Mouse (Mus musculus) frontal cortex, adult 2 months (tissue): Measurements from ENCODE around the gene Lactb. TPM values are rescaled to one million over a fixed set of nuclear protein-coding genes. Genes with fewer than 3 reads are reported as not detected.

Source experiments
- polyA plus RNA-seq: library from polyadenylated mRNA; depleted of rRNA; stranded (reverse); fragments of >200 nt; gene quantifications from 2 replicates; pipeline ENCODE4 v1.2.3, GENCODE M21; 2012; rRNA removed

Lactb gene
- polyA plus RNA-seq, 1 experiment = 21.0 TPM

Other genes with a start within 250 kb of the Lactb start
- gene Aph1b, start 180.0 kb downstream of the Lactb start, polyA plus RNA-seq = 16.5 and 18.1 TPM in 2 replicates
- 0.42 and 0.44 TPM in 2 replicates for gene Gm10647, start 178.4 kb downstream of the Lactb start, polyA plus RNA-seq
- 7.1 and 7.2 TPM in 2 replicates for gene Aph1c, start 140.8 kb downstream of the Lactb start, polyA plus RNA-seq
- 17.8 and 19.4 TPM in 2 replicates for gene Rab8b, start 55.8 kb downstream of the Lactb start, polyA plus RNA-seq
- gene Rps27l, start 29.4 kb downstream of the Lactb start, polyA plus RNA-seq = 54.6 and 58.6 TPM in 2 replicates
- gene Tpm1, start 73.9 kb upstream of the Lactb start, polyA plus RNA-seq = 265 and 280 TPM in 2 replicates